Mouse (Mus musculus) G1E (cell line): Measurements from ENCODE around the gene Stk32c. TPM values are rescaled to one million over a fixed set of nuclear protein-coding genes. Genes with fewer than 3 reads are reported as not detected.

Experiments used
- ATAC-seq: 2 replicates; pipeline ENCODE4 v1.8.0; 2016; ENCODE audit warnings: mild to moderate bottlenecking; ENCODE audit not compliant: insufficient number of reproducible peaks, poor library complexity, low FRiP score, severe bottlenecking; ENCODE audit errors: extremely low read depth
- DNase-seq: peaks from one replicate; pipeline ENCODE4 v3.0.0; 2012; ENCODE audit warnings: low spot score
- H3K27me3 ChIP-seq: 2 replicates; pipeline ENCODE4 v1.6.1; 2012; ENCODE audit warnings: mild to moderate bottlenecking, low read length, inconsistent platforms; ENCODE audit not compliant: insufficient read depth
- H3K36me3 ChIP-seq: replicated peaks from 2 replicates; pipeline ENCODE3; 2012; ENCODE audit warnings: mild to moderate bottlenecking, inconsistent platforms
- H3K4me1 ChIP-seq: 2 replicates; pipeline ENCODE4 v1.6.1; 2012; ENCODE audit warnings: low read depth, low read length, inconsistent platforms, mixed read lengths; ENCODE audit not compliant: insufficient read depth
- H3K4me3 ChIP-seq: 2 replicates; pipeline ENCODE4 v1.5.1; 2012; ENCODE audit warnings: low read depth, mild to moderate bottlenecking, inconsistent platforms, low read length, moderate library complexity, mixed read lengths
- H3K9me3 ChIP-seq: replicated peaks from 2 replicates; pipeline ENCODE4 v1.6.1; 2012; ENCODE audit warnings: inconsistent platforms
- CTCF ChIP-seq: IDR thresholded peaks from 2 replicates; pipeline ENCODE4 v1.5.1; 2012; ENCODE audit warnings: low read depth, low read length, inconsistent platforms, mixed read lengths
- GATA1 ChIP-seq: IDR thresholded peaks from 2 replicates; pipeline ENCODE4 v1.6.1; 2012; ENCODE audit warnings: borderline replicate concordance, low read length, inconsistent platforms, mixed read lengths
- GATA2 ChIP-seq: IDR thresholded peaks from 2 replicates; pipeline ENCODE4 v1.6.1; 2012; ENCODE audit warnings: low read depth, low read length, inconsistent platforms, borderline replicate concordance
- POLR2AphosphoS5 ChIP-seq: IDR thresholded peaks from 2 replicates; pipeline ENCODE4 v1.6.1; 2012; ENCODE audit warnings: low read depth, low read length, inconsistent platforms; ENCODE audit not compliant: insufficient replicate concordance
- TAL1 ChIP-seq: conservative IDR thresholded peaks from 2 replicates; pipeline ENCODE4 v1.6.1; 2012; ENCODE audit warnings: low read depth, low read length, inconsistent platforms, mixed read lengths
- polyA plus RNA-seq: library from polyadenylated mRNA; stranded (reverse); fragments of >175 nt; gene quantifications from 2 replicates; pipeline ENCODE4 v1.2.3, GENCODE M21; 2012
- total RNA-seq, 2 experiments: library from RNA; stranded (forward) in 1 of 2; stranded (reverse) in 1 of 2; fragments of 200-1000 nt in 1 of 2; fragments of >200 nt in 1 of 2; fragmentation: Nextera tagmentation in 1 of 2; gene quantifications; 2 replicates each; pipeline ENCODE4 v1.2.3; 2014 to 2017

The Stk32c gene
- total and polyA plus RNA-seq, 3 experiments = not detected

- ATAC-seq (no peak), DNase-seq (no peak)
- Histone ChIP-seq H3K36me3 (no peaks in the 10 kb centered on the region), H3K4me3 (no peak overlapping the region), H3K9me3 (peaks cover 50% of the 10 kb centered on the region), H3K4me1 (no peaks in the 10 kb centered on the region), H3K27me3 (no peaks in the 10 kb centered on the region; the same call in 1 of the 2 replicates)
- TF ChIP-seq TAL1 = no peak
- no peak for TF ChIP-seq GATA1
These were observed 69.3 kb downstream of the Stk32c start for GRCm38 (mm10) chr7:139143785-139144184.

- H3K4me1 ChIP-seq = no peaks in the 10 kb centered on the region
- H3K4me3 ChIP-seq = no peak overlapping the region
- no peak for DNase-seq
- no peaks in the 10 kb centered on the region for H3K36me3 ChIP-seq
- no peak for ATAC-seq
- no peaks in the 10 kb centered on the region; the same call in 1 of the 2 replicates for H3K27me3 ChIP-seq
- H3K9me3 ChIP-seq = peaks cover 61% of the 10 kb centered on the region
- TF ChIP-seq CTCF (no peak), POLR2AphosphoS5 (no peak), GATA2 (no peak), TAL1 (no peak), GATA1 (no peak)
These were observed 73.1 kb downstream of the Stk32c start for GRCm38 (mm10) chr7:139139921-139140461.

GRCm38 (mm10) chr7:139136906-139137491, 76.1 kb downstream of the Stk32c start:
- Histone ChIP-seq H3K4me3 (no peak overlapping the region), H3K36me3 (no peaks in the 10 kb centered on the region), H3K4me1 (no peaks in the 10 kb centered on the region), H3K27me3 (no peaks in the 10 kb centered on the region; the same call in 1 of the 2 replicates), H3K9me3 (peaks cover 69% of the 10 kb centered on the region)
- no peak for DNase-seq
- TF ChIP-seq CTCF (no peak), POLR2AphosphoS5 (no peak)
- no peak for ATAC-seq

- H3K9me3 ChIP-seq = peaks cover 69% of the 10 kb centered on the region
- TF ChIP-seq GATA2 = no peak
- no peak for TF ChIP-seq POLR2AphosphoS5
- no peak for TF ChIP-seq CTCF
- TF ChIP-seq GATA1 = no peak
- no peak for TF ChIP-seq TAL1
These were observed 77.9 kb downstream of the Stk32c start for GRCm38 (mm10) chr7:139135236-139135635.

GRCm38 (mm10) chr7:139133446-139133845, 79.7 kb downstream of the Stk32c start:
- Histone ChIP-seq H3K4me1 (no peaks in the 10 kb centered on the region), H3K36me3 (no peaks in the 10 kb centered on the region), H3K27me3 (no peaks in the 10 kb centered on the region; the same call in 1 of the 2 replicates), H3K9me3 (peaks cover 64% of the 10 kb centered on the region), H3K4me3 (no peak overlapping the region)
- TF ChIP-seq POLR2AphosphoS5 = no peak
- TF ChIP-seq TAL1 = no peak
- no peak for TF ChIP-seq CTCF
- ATAC-seq = no peak
- DNase-seq = no peak

More at GRCm38 (mm10) chr7:139135236-139135635, 77.9 kb downstream of the Stk32c start:
- H3K27me3 ChIP-seq = no peaks in the 10 kb centered on the region; the same call in 1 of the 2 replicates
- H3K4me1 ChIP-seq = no peaks in the 10 kb centered on the region
- H3K36me3 ChIP-seq = no peaks in the 10 kb centered on the region
- DNase-seq (no peak), ATAC-seq (no peak)
- H3K4me3 ChIP-seq = no peak overlapping the region

GRCm38 (mm10) chr7:139131538-139131937, 81.6 kb downstream of the Stk32c start:
- ATAC-seq = no peak
- TF ChIP-seq GATA1 (no peak), POLR2AphosphoS5 (no peak)
- no peak for DNase-seq
- peaks cover 57% of the 10 kb centered on the region for H3K9me3 ChIP-seq
- H3K36me3 ChIP-seq = no peaks in the 10 kb centered on the region
- no peaks in the 10 kb centered on the region for H3K4me1 ChIP-seq
- H3K27me3 ChIP-seq = no peaks in the 10 kb centered on the region; the same call in 1 of the 2 replicates
- no peak overlapping the region for H3K4me3 ChIP-seq

- H3K9me3 ChIP-seq = peaks cover 55% of the 10 kb centered on the region
- DNase-seq = no peak
- H3K36me3 ChIP-seq = no peaks in the 10 kb centered on the region
- ATAC-seq = no peak
- no peaks in the 10 kb centered on the region for H3K4me1 ChIP-seq
- no peak overlapping the region for H3K4me3 ChIP-seq
- TF ChIP-seq GATA1 (no peak), TAL1 (no peak), POLR2AphosphoS5 (no peak), GATA2 (no peak), CTCF (no peak)
- no peaks in the 10 kb centered on the region; the same call in 1 of the 2 replicates for H3K27me3 ChIP-seq
These were observed 82.7 kb downstream of the Stk32c start for GRCm38 (mm10) chr7:139130361-139130760.
